Mouse (Mus musculus): ENCODE results near the gene Cfap54.

Cfap54 gene

DNA sequence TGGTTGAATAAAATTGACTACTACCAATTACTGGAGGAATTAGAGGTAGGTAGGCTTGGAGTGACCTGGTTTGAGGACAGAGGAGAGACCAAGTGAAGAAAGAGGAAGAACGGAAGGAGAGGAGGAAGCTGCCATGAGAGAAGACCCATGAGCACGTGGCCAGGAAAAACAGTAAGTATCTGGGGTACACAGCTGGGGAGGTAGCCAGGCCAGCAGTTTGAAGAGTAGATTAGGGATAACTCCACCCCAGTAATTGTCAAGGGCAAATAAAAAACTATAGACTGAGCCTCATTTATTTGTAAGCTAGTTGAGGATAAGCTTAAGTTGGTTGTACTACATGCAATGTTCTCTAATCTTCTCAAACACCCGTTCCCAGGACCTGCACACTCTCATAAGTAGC lies 116.3 kb downstream of the Cfap54 start:
- in situ Hi-C loops (cut with MboI; ENCODE audit: low sequenced_read_pairs): no loop called here

DNA sequence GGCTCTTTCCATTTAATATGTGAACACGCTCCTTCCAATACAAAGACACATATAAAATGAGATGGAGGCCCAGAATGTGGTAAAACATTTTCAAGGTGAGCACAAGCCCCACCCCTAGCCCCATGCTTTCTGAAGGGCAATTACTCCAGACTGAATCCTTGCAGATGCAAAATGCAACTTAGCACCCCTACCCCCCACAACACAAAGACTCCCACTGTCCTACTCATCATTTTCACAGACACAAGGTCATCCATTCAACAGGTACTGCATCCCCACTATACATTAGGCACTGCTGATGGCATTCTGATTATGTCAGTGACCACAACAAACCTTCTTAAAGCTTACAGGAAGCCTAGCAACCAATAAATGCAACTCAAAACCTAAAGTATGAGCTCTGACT lies 131.4 kb downstream of the Cfap54 start:
- in situ Hi-C loops (cut with MboI; ENCODE audit: low sequenced_read_pairs): no loop called here

GRCm38 (mm10) chr10:92942848-92943645 lies 138.4 kb downstream of the Cfap54 start:
- in situ Hi-C loops (cut with MboI; ENCODE audit: low sequenced_read_pairs): no loop called here

- in situ Hi-C loops (cut with MboI; ENCODE audit: low sequenced_read_pairs): no loop called here
Observed at GRCm38 (mm10) chr10:92941616-92942015, 139.8 kb downstream of the Cfap54 start.

GRCm38 (mm10) chr10:92937741-92938285 lies 143.6 kb downstream of the Cfap54 start:
- in situ Hi-C loops (cut with MboI; ENCODE audit: low sequenced_read_pairs): no loop called here

GRCm38 (mm10) chr10:92937091-92937490 lies 144.3 kb downstream of the Cfap54 start:
- in situ Hi-C loops (cut with MboI; ENCODE audit: low sequenced_read_pairs): no loop called here

- in situ Hi-C loops (cut with MboI; ENCODE audit: low sequenced_read_pairs): no loop called here
Observed at GRCm38 (mm10) chr10:92934506-92934905, 146.9 kb downstream of the Cfap54 start.

DNA sequence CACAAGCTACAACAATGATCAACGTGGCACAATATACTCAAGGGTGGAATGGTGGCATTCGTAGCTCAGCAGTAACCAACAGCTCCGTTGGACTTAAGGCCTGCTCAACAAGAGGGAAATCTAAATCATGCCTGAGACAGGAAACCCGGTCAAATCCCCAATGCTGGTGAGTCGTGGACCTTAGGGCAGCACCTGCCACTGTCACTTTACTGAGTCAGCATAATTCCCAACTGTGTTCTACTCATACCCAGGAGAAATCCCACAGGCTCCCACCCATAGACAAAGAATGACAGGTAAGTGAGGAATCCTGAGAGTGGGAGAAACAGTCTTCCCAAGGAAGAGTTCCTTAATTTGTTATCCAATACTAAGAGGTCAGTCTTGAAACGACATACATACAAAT lies 147.8 kb downstream of the Cfap54 start:
- in situ Hi-C loops (cut with MboI; ENCODE audit: low sequenced_read_pairs): no loop called here

DNA sequence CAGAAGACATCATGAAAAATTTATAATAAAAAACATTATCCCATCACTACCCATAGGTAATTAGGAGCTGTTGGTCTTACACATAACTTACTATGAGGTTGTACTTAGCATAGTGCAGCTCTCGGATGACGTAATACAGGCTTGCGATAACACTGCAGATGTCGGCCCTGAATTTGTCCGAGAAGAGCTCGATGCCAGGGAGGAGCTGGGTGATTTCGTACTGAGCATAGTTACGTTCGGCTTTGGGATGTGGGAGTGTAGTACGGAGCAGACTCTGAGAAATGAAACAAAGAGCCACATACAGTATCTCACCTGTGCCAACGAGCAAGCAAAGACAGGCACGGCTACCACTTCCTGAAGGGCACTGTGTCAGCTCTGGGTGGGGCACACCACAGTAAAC lies 149.0 kb downstream of the Cfap54 start:
- in situ Hi-C loops (cut with MboI; ENCODE audit: low sequenced_read_pairs): no loop called here

GRCm38 (mm10) chr10:92930036-92930435 lies 151.4 kb downstream of the Cfap54 start:
- in situ Hi-C loops (cut with MboI; ENCODE audit: low sequenced_read_pairs): no loop called here

DNA sequence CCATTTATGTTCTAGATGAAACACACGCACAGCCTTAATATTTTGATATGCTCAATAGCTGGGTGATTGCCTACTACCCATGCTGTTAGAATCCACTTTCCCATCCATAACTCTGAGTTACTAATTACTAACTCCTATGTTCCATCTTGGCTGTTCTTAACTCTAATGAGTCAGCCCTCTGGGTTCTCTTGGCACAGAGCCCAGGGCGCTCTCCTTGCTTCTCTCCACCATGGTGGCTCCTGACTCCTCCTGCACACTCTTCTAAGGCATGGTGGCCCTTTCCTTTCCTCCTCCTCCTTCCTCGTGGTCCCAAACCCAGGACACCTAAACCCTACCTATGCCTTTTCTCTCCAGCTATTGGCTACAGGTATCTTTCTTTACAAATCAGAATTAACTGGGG lies 153.2 kb downstream of the Cfap54 start:
- in situ Hi-C loops (cut with MboI; ENCODE audit: low sequenced_read_pairs): no loop called here

DNA sequence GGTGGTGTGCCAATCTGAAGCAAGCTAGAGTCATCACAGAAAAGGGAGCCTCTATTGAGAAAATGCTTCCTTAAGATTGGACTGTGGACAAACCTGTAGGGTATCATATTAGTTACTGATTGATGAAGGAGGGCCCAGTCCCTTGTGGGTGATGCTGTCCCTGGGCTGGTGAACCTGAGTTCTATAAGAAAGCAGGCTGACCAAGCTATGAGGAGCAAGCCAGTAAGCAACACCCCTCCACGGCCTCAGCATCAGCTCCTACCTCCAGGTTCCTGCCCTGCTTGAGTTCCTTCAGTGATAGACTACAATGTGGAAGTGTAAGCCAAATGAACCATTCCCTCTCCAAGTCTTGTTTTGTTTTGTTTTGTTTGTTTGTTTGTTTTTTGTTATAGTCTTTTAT lies 162.9 kb downstream of the Cfap54 start:
- in situ Hi-C loops (cut with MboI; ENCODE audit: low sequenced_read_pairs): no loop called here

DNA sequence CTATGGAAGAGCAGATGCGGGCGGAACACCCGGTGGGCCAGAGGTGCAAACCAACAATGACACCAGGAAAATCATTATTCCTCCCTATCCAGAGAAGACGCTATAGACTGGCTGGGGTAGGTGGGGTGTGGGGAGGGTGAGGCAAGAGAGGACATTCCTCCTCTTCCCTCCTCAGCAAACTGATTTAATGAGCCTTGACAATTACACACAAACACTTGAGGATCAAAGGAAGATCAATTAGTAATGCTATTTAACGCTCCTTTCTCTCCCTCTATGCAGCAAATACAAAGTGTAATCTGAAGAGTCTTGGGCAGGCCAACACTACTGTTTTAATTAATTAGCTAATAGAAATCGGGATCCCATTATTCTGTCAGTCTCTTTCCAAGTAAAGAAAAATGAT lies 174.2 kb downstream of the Cfap54 start:
- in situ Hi-C loops (cut with MboI; ENCODE audit: low sequenced_read_pairs): no loop called here

- in situ Hi-C loops (cut with MboI; ENCODE audit: low sequenced_read_pairs): no loop called here
Observed at GRCm38 (mm10) chr10:92888466-92888865, 193.0 kb downstream of the Cfap54 start.

- in situ Hi-C loops (cut with MboI; ENCODE audit: low sequenced_read_pairs): no loop called here
Observed at GRCm38 (mm10) chr10:92878000-92878399, 203.4 kb downstream of the Cfap54 start.

- in situ Hi-C loops (cut with MboI; ENCODE audit: low sequenced_read_pairs): no loop called here
Observed at GRCm38 (mm10) chr10:92840980-92841379, 240.4 kb downstream of the Cfap54 start.

DNA sequence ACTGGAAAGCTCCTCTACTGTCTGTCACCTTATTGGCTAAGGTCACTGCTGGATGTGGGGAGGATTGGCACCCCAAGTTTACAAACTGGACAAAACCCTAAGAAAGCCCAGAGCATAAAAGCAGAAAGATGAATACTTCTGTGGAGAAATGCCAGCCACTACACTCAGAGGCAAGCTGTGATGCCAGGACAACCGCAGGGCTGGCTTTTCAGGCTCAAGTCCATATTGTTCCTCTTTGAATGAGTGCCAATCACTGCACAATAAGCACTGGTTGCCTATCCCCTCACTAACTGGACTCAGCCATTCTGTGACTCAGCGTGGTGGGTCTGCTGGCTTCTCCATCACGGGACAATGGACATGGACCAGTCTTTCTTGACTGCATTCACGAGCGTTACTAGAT lies 243.8 kb downstream of the Cfap54 start:
- in situ Hi-C loops (cut with MboI; ENCODE audit: low sequenced_read_pairs): no loop called here

DNA sequence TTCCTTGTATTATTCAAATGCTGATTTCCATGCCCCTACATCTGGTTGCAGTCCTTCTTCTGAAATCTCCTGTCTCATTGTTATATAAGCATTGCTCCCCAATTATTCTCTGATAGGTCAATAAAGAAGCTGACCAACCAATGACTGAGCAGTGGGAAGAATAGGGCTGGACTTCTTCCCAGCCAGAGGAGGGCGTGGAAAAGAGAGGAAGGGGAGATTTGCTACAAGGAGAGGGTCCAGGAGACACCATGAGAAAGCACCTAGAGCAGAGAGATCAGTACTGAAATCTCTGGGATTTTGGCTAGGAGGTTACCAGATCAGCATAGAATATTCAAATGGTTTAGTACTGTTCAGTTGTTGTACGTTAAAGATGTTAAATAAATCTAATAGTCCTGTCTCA lies 244.4 kb downstream of the Cfap54 start:
- in situ Hi-C loops (cut with MboI; ENCODE audit: low sequenced_read_pairs): no loop called here

- in situ Hi-C loops (cut with MboI; ENCODE audit: low sequenced_read_pairs): no loop called here
Observed at GRCm38 (mm10) chr10:92821499-92821898, 259.9 kb downstream of the Cfap54 start.

DNA sequence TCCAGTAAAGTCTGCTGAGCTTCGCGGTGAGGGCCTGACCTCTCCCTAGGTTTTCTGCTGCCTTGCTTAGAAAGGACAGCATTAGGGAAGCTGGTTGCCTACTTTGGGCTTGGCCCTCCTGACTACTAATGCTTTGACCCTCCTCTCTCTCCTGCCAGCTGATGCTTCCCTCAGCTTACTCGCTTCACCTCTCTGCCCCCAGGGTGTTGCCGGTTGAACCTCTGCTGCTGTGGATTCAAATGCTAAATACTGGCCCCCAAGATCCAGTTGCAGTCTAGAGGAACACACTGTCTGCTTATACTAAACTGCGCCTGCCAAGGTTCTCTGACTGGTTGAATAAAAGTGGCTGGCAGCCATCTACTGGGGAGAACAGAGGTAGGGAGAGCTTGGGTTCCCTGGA lies 263.2 kb downstream of the Cfap54 start:
- in situ Hi-C loops (cut with MboI; ENCODE audit: low sequenced_read_pairs): no loop called here

- in situ Hi-C loops (cut with MboI; ENCODE audit: low sequenced_read_pairs): no loop called here
Observed at GRCm38 (mm10) chr10:92816903-92817302, 264.5 kb downstream of the Cfap54 start.

- in situ Hi-C loops (cut with MboI; ENCODE audit: low sequenced_read_pairs): no loop called here
Observed at GRCm38 (mm10) chr10:92810894-92811293, 270.5 kb downstream of the Cfap54 start.

DNA sequence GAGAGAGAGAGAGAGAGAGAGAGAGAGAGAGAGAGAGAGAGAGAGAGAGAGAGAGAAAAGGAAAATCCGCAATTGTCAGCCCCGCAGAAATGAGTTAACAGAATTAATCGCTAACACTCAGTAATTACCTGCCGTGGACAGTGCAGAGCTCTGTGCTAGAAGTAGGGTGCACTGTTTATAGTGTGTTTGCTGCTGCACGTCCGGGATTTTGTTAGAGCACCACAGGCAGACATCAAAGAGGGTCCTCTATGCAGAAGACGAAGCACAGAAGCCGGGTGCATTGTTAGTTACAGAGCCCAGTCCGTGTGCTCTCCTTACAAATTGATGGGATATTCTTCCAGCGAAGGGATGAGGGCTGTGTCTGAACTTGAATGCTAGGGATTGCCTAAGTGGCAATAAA lies 289.5 kb downstream of the Cfap54 start:
- in situ Hi-C loops (cut with MboI; ENCODE audit: low sequenced_read_pairs): no loop called here
